Mouse (Mus musculus): Measurements from ENCODE around the gene Akap13.
"Not testable (repeated sequence)": the region's sequence is repeated elsewhere in the genome, so short reads cannot be mapped to it uniquely, and the experiment has no call there.

Gene Akap13

GRCm38 (mm10) chr7:75587727-75588126 is 132.4 kb downstream of the Akap13 start:
- in situ Hi-C loops (cut with MboI; ENCODE audit: low sequenced_read_pairs) = no loop called here

- in situ Hi-C loops (cut with MboI; ENCODE audit: low sequenced_read_pairs) = no loop called here
These were observed 134.1 kb downstream of the Akap13 start for GRCm38 (mm10) chr7:75589304-75589973.

GRCm38 (mm10) chr7:75591961-75592360 is 136.6 kb downstream of the Akap13 start:
- in situ Hi-C loops (cut with MboI; ENCODE audit: low sequenced_read_pairs) = no loop called here

GRCm38 (mm10) chr7:75594801-75595200 is 139.5 kb downstream of the Akap13 start:
- in situ Hi-C loops (cut with MboI; ENCODE audit: low sequenced_read_pairs) = no loop called here

GRCm38 (mm10) chr7:75595268-75595667 is 139.9 kb downstream of the Akap13 start:
- in situ Hi-C loops (cut with MboI; ENCODE audit: low sequenced_read_pairs) = no loop called here

GRCm38 (mm10) chr7:75596058-75596748 is 140.9 kb downstream of the Akap13 start:
- in situ Hi-C loops (cut with MboI; ENCODE audit: low sequenced_read_pairs) = no loop called here

GRCm38 (mm10) chr7:75597840-75598239 is 142.5 kb downstream of the Akap13 start:
- in situ Hi-C loops (cut with MboI; ENCODE audit: low sequenced_read_pairs) = no loop called here

- in situ Hi-C loops (cut with MboI; ENCODE audit: low sequenced_read_pairs) = no loop called here
These were observed 145.2 kb downstream of the Akap13 start for GRCm38 (mm10) chr7:75600360-75601075.

GRCm38 (mm10) chr7:75607248-75607647 is 151.9 kb downstream of the Akap13 start:
- in situ Hi-C loops (cut with MboI; ENCODE audit: low sequenced_read_pairs) = no loop called here

GRCm38 (mm10) chr7:75608716-75609115 is 153.4 kb downstream of the Akap13 start:
- in situ Hi-C loops (cut with MboI; ENCODE audit: low sequenced_read_pairs) = no loop called here

GRCm38 (mm10) chr7:75609456-75610262 is 154.3 kb downstream of the Akap13 start:
- in situ Hi-C loops (cut with MboI; ENCODE audit: low sequenced_read_pairs) = no loop called here

GRCm38 (mm10) chr7:75610391-75610790 is 155.1 kb downstream of the Akap13 start:
- in situ Hi-C loops (cut with MboI; ENCODE audit: low sequenced_read_pairs) = no loop called here

GRCm38 (mm10) chr7:75611261-75611950 is 156.1 kb downstream of the Akap13 start:
- in situ Hi-C loops (cut with MboI; ENCODE audit: low sequenced_read_pairs) = no loop called here

GRCm38 (mm10) chr7:75612000-75612682 is 156.8 kb downstream of the Akap13 start:
- in situ Hi-C loops (cut with MboI; ENCODE audit: low sequenced_read_pairs) = no loop called here

- in situ Hi-C loops (cut with MboI; ENCODE audit: low sequenced_read_pairs) = no loop called here
These were observed 157.3 kb downstream of the Akap13 start for GRCm38 (mm10) chr7:75612683-75613053.

- in situ Hi-C loops (cut with MboI; ENCODE audit: low sequenced_read_pairs) = no loop called here
These were observed 157.9 kb downstream of the Akap13 start for GRCm38 (mm10) chr7:75613240-75613639.

- in situ Hi-C loops (cut with MboI; ENCODE audit: low sequenced_read_pairs) = no loop called here
These were observed 159.5 kb downstream of the Akap13 start for GRCm38 (mm10) chr7:75614826-75615225.

GRCm38 (mm10) chr7:75617246-75617645 is 161.9 kb downstream of the Akap13 start:
- in situ Hi-C loops (cut with MboI; ENCODE audit: low sequenced_read_pairs) = not testable (repeated sequence)

- in situ Hi-C loops (cut with MboI; ENCODE audit: low sequenced_read_pairs) = no loop called here
These were observed 163.4 kb downstream of the Akap13 start for GRCm38 (mm10) chr7:75618699-75619098.

- in situ Hi-C loops (cut with MboI; ENCODE audit: low sequenced_read_pairs) = no loop called here
These were observed 164.5 kb downstream of the Akap13 start for GRCm38 (mm10) chr7:75619875-75620274.
